Mouse (Mus musculus): Measurements from ENCODE around the gene Tmem119.
"Not testable (repeated sequence)": the region's sequence is repeated elsewhere in the genome, so short reads cannot be mapped to it uniquely, and the experiment has no call there.

Gene Tmem119

GRCm38 (mm10) chr5:113786985-113787384, 13.3 kb downstream of the Tmem119 start:
- no peak for DNase-seq

DNA sequence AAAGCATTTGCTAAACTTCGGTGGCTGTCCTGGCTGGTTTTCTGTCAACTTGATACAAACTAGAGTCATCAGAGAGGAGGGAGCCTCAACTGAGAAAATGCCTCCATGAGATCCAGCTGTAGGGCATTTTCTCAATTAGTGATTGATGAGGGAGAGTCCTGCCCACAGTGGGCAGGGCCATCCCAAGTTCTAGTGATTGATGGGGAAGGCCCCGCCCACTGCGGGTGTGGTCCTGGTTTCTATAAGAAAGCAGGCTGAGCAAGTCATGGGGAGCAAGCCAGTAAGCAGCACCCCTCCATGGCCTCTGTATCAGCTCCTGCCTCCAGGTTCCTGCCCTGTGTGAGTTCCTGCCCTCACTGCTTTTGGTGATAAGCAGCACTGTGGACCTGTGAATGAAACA, 16.2 kb downstream of the Tmem119 start:
- not testable (repeated sequence) for DNase-seq

- DNase-seq, result no peak
Measured at GRCm38 (mm10) chr5:113783581-113784001, 16.7 kb downstream of the Tmem119 start.

- no peak for DNase-seq
Measured at GRCm38 (mm10) chr5:113782624-113783023, 17.7 kb downstream of the Tmem119 start.

- no peak for DNase-seq
Measured at GRCm38 (mm10) chr5:113781875-113782274, 18.4 kb downstream of the Tmem119 start.

DNA sequence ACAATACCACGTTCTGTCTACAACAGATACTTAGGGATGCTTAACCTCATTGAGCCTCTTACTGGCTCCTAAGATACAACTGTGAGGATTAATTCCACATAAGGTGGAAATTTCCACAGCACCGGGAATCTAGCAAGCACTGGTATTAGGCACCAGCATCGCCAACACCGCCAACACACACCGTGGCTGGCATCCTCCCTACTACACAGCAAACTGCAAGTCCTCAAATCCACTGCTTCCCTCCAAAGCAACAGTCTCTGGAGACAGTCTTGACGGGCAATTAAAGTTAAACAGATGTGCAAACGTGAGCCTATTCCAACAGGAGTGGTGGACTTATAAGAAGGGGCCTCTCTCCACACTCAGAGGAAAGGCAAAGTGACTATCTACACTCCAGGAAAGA, 19.1 kb downstream of the Tmem119 start:
- no peak for DNase-seq

DNA sequence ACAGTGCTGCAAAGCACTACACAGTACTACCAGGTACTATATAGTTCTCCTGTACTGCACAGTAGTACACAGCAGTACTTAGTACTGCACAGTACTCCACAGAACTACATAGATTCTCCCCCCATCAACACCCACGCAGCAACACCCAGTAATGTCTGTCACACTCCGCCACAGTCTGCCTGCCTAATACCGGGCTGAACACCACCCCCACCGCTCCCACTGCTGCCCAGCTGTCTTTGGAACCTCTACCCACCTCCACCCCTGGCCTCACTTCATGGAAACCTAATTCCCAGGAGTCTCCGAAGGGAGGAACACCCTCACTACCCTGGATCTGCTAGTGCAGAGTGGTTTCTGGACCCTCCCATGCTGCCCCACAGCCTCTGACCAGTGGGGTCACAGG, 19.6 kb downstream of the Tmem119 start:
- DNase-seq, result no peak

GRCm38 (mm10) chr5:113780082-113780752, 20.1 kb downstream of the Tmem119 start:
- DNase-seq, result no peak

GRCm38 (mm10) chr5:113779569-113779968, 20.7 kb downstream of the Tmem119 start:
- no peak for DNase-seq

- DNase-seq, result not testable (repeated sequence)
Measured at GRCm38 (mm10) chr5:113777728-113778127, 22.6 kb downstream of the Tmem119 start.

DNA sequence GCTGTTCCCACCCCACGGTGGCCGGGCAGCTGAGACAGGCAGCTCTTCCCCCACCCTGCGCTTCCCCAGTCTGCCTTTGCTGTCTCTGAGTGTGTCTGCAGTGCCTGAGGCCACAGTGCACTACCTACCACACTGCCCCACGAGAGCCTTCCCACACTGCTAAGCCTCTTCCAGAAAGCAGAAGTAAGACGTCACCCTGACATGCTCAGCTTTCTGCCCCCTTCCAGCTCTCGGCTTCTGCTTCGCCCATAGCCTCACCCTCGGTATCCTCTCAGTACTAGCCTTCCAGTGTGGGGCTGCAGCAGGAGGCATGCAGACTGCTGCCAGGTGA, 23.5 kb downstream of the Tmem119 start:
- no peak for DNase-seq

GRCm38 (mm10) chr5:113776128-113776895, 24.0 kb downstream of the Tmem119 start:
- no peak for DNase-seq

DNA sequence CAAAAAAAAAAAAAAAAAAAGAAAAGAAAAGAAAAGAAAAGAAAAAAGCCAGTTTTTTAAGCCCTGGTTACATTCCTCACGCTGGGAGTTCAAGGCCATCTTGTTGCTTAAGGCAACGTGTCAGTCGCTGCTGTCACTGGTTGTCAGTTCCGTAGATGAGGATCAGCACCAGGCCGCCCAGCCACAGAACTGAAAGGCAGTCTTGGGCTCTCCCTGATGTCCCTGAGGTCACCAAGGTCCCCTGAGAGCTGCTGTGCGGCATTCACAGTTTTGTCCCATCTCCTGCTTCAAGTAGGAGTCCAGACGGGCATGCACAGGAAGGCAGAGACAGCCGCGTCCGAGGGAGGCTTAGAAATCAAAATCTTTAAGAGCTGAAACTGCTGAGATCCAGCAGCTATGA, 24.7 kb downstream of the Tmem119 start:
- no peak for DNase-seq

- DNase-seq, result peak; percentile 85
Measured at GRCm38 (mm10) chr5:113773664-113774063, 26.7 kb downstream of the Tmem119 start.

DNA sequence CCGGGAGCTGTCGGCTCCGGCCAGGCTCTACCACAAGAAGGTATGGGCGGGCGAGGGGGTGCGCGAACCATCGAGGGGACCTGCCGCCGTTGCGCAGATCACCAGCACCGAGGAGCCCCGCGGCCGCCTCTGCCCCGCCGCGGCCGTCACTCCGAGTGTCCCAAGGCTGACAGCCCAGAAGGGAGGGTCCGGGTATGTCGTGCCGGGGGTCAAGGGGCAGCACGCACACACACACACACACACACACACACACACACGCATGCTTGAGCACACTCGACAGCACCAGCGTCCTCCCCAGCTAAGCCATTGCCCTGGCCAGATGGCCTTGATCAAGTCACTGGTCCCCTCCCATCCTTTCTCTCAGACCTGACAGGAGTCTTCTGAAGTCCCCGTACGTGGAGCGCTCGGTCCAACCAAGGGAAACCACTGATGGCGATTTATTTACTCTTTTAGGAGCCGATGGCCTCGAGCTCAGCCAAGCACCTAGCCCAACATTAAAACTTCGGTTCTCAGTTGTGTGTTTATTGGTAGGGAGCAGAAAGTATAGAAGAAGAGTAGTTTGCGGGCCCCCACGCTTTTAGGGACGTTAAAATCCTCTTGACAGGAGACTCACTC, 27.3 kb downstream of the Tmem119 start:
- DNase-seq, result peak; percentile 54

DNA sequence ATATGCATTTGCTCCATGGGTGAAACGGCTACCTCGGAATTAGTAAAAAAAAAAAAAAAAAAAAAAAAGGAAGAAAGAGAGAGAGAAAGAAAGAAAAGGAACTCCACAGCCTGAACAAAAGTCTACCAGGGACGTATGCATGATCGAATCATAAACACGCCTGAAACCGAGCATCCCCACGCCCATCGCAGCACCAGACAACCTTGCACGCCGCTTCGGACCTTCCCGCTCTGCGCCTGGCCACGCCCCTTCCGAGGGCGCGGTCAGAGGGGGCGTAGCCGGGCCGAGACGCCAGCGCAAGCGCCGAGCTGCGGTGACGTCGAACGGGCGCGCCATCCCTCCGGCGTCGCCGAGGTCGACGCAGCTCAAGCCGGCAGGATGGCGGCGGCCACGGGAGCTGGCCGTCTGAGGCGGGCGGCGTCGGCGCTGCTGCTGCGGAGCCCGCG, 27.8 kb downstream of the Tmem119 start, which contains the start of the genes Sart3 and Iscu:
Gene Sart3 (minus strand): TSS at position 61 of the 446 bp plus-strand sequence.
Gene Iscu (plus strand): TSS at position 299 of the 446 bp plus-strand sequence.
- peak; percentile 92 for DNase-seq

GRCm38 (mm10) chr5:113771213-113772162, 28.8 kb downstream of the Tmem119 start:
- peak; percentile 90 for DNase-seq

DNA sequence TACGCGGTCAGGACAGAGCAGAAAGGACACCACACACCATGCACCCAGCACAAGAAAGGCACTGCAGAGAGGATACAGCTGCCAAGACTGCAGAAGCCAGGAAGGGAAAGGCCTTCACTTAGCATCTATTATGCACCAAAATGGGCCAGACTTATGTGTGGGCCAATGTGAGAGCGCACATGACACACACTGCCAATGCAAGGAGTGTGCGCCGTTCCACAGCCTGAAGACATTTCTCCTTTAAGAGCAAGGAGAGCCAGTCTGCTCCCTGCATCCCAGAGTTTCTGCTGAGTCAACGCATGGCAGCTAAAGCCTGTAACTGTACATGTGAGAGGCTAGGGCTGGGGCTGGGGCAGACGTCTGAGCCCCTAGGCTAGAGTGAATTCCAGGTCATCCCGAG, 31.5 kb downstream of the Tmem119 start:
- DNase-seq, result no peak

DNA sequence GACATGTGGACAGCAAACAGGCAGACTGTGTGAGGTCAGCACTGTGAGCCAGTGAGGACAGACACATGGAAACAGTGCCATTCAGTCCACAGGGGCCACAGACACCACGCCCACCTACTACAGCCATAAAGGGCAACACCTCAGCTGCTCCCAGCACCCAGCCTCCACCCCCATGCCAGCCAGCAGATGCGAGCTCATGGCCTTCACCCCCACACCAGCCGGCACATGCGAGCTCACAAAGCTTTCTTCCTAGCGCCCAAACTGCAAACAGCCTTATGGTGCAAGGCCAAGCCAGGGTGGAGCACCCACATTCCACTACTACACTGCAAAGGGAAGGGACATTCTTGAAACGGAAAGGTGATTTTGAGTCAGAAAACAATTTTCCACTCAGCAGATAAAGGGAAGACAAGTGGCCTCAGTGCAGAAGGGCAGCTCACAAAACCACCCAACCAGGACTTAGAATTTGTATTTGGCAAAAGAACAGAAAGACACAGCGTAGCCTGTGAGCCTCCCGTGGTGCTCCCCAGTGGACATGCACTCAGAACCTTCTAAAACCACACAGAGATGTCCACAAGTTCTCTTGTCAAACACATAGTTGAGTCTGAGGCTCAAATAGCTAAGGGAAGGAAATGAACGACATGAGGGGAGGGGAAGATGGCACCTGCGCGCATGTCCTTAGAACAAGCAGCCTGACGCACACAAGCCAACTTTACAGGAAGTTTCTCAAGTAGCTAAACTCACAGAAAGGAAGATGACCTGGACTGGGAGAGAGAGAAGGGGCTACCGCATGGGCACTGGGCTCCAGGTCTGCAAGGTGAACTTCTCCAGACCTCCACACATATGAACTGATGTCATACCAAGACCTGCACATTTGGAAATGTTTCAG, 34.4 kb downstream of the Tmem119 start:
- DNase-seq, result no peak

GRCm38 (mm10) chr5:113764426-113764825, 35.9 kb downstream of the Tmem119 start:
- no peak for DNase-seq

DNA sequence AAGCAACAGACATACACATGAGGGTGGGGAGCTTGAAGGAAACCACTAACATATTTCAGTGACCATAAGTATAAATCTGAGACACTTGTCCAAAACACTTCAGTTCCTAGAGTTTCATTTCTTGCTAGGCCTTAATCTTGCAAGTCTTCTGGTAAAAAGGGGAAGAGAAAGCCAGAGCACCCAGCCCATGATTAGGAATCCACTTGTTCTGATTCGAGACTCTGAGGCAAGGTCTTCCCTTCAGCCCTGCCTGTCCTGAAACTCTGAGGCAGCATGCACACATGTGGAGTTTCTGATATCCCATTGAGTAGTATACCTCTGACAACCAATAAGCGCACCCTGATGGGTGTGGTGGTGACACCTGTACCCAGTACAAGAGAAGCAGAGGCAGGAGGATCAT, 38.7 kb downstream of the Tmem119 start:
- DNase-seq, result no peak
